Mouse (Mus musculus): ENCODE data around the gene Pfkfb3. TPM values are rescaled to one million over a fixed set of nuclear protein-coding genes. Genes with fewer than 3 reads are reported as not detected.

The Pfkfb3 gene
- total RNA-seq, 2 experiments from 2014 or later, result 7.8 to 10.4 TPM

- intact Hi-C loops (cut with DNase I), result no loop called here
- DNase-seq (ENCODE audit: low spot score), result peak; percentile 65
Observed at GRCm38 (mm10) chr2:11513057-11513967, 40.6 kb downstream of the Pfkfb3 start.

GRCm38 (mm10) chr2:11512127-11512526 lies 41.8 kb downstream of the Pfkfb3 start:
- DNase-seq (ENCODE audit: low spot score), result no peak
- intact Hi-C loops (cut with DNase I), result no loop called here

- intact Hi-C loops (cut with DNase I), result loop anchor here (2.0 kb wide), 1 partner anchor 39 kb away; no protein-coding TSS in a partner anchor
- DNase-seq (ENCODE audit: low spot score), result no peak
Observed at GRCm38 (mm10) chr2:11503736-11504135, 50.1 kb downstream of the Pfkfb3 start.

GRCm38 (mm10) chr2:11502901-11503431 lies 50.9 kb downstream of the Pfkfb3 start:
- peak; percentile 68 for DNase-seq (ENCODE audit: low spot score)
- intact Hi-C loops (cut with DNase I), result loop anchor here (2.0 kb wide), 1 partner anchor 40 kb away; no protein-coding TSS in a partner anchor

- intact Hi-C loops (cut with DNase I), result loop anchor here (2.0 kb wide), 1 partner anchor 40 kb away; no protein-coding TSS in a partner anchor
- no peak for DNase-seq (ENCODE audit: low spot score)
Observed at GRCm38 (mm10) chr2:11502255-11502765, 51.6 kb downstream of the Pfkfb3 start.

- DNase-seq (ENCODE audit: low spot score), result peak; percentile 89
- intact Hi-C loops (cut with DNase I), result loop anchor here (1.0 to 2.0 kb wide), 2 partner anchors 41 to 170 kb away; no protein-coding TSS in a partner anchor
Observed at GRCm38 (mm10) chr2:11501301-11502254, 52.3 kb downstream of the Pfkfb3 start.

- intact Hi-C loops (cut with DNase I), result loop anchor here (1.0 kb wide), 1 partner anchor 169 kb away; no protein-coding TSS in a partner anchor
- DNase-seq (ENCODE audit: low spot score), result no peak
Observed at GRCm38 (mm10) chr2:11500666-11501065, 53.2 kb downstream of the Pfkfb3 start.

- peak; percentile 34 for DNase-seq (ENCODE audit: low spot score)
- intact Hi-C loops (cut with DNase I), result loop anchor here (5.0 kb wide), 1 partner anchor 124 kb away; no protein-coding TSS in a partner anchor
Observed at GRCm38 (mm10) chr2:11496601-11497031, 57.3 kb downstream of the Pfkfb3 start.

- DNase-seq (ENCODE audit: low spot score), result peak; percentile 66
- intact Hi-C loops (cut with DNase I), result loop anchor here (5.0 kb wide), 1 partner anchor 123 kb away; no protein-coding TSS in a partner anchor
Observed at GRCm38 (mm10) chr2:11494841-11495255, 59.0 kb downstream of the Pfkfb3 start.

GRCm38 (mm10) chr2:11492855-11493254 lies 61.0 kb downstream of the Pfkfb3 start:
- DNase-seq (ENCODE audit: low spot score), result no peak
- intact Hi-C loops (cut with DNase I), result no loop called here

- DNase-seq (ENCODE audit: low spot score), result no peak
- intact Hi-C loops (cut with DNase I), result no loop called here
Observed at GRCm38 (mm10) chr2:11491471-11491870, 62.4 kb downstream of the Pfkfb3 start.

- DNase-seq (ENCODE audit: low spot score), result no peak
- intact Hi-C loops (cut with DNase I), result no loop called here
Observed at GRCm38 (mm10) chr2:11490554-11490953, 63.3 kb downstream of the Pfkfb3 start.

- intact Hi-C loops (cut with DNase I), result no loop called here
- no peak for DNase-seq (ENCODE audit: low spot score)
Observed at GRCm38 (mm10) chr2:11483226-11483625, 70.7 kb downstream of the Pfkfb3 start.

- no peak for DNase-seq (ENCODE audit: low spot score)
- intact Hi-C loops (cut with DNase I), result no loop called here
Observed at GRCm38 (mm10) chr2:11482364-11482763, 71.5 kb downstream of the Pfkfb3 start.

- DNase-seq (ENCODE audit: low spot score), result no peak
- intact Hi-C loops (cut with DNase I), result no loop called here
Observed at GRCm38 (mm10) chr2:11478960-11479359, 74.9 kb downstream of the Pfkfb3 start.

- DNase-seq (ENCODE audit: low spot score), result no peak
- intact Hi-C loops (cut with DNase I), result no loop called here
Observed at GRCm38 (mm10) chr2:11475316-11475715, 78.6 kb downstream of the Pfkfb3 start.

GRCm38 (mm10) chr2:11464661-11465099 lies 89.2 kb downstream of the Pfkfb3 start:
- intact Hi-C loops (cut with DNase I), result no loop called here
- DNase-seq (ENCODE audit: low spot score), result no peak

GRCm38 (mm10) chr2:11460976-11461375 lies 92.9 kb downstream of the Pfkfb3 start:
- intact Hi-C loops (cut with DNase I), result no loop called here
- DNase-seq (ENCODE audit: low spot score), result no peak

GRCm38 (mm10) chr2:11458494-11458893 lies 95.4 kb downstream of the Pfkfb3 start:
- intact Hi-C loops (cut with DNase I), result no loop called here
- no peak for DNase-seq (ENCODE audit: low spot score)

Measured in heart, postnatal 25 days (tissue).